Mouse (Mus musculus): ENCODE results near the gene Ccdc188.

GRCm38 (mm10) chr16:18172266-18172855 lies 45.3 kb upstream of the Ccdc188 start:
- peak; percentile 98 for TF ChIP-seq CTCF (IDR thresholded peaks at IDR 0.05; ENCODE audit: low read depth, low read length)
- no peak for TF ChIP-seq POLR2A (IDR thresholded peaks at IDR 0.05; ENCODE audit: insufficient read depth, low read length)
- TF ChIP-seq EP300 (IDR thresholded peaks at IDR 0.05; ENCODE audit: insufficient read depth, low read depth, low read length), result no peak

Measured in ES-Bruce4 (cell line).